Mouse (Mus musculus) embryonic fibroblast, embryonic 13.5 days (primary cell): ENCODE results near the gene Pde10a.

Experiments
- CTCF ChIP-seq: IDR thresholded peaks from 2 replicates; pipeline ENCODE4 v1.5.1; 2011; ENCODE audit warnings: mild to moderate bottlenecking, control low read depth, low read length, moderate library complexity, borderline replicate concordance; ENCODE audit not compliant: insufficient read depth
- POLR2A ChIP-seq: IDR thresholded peaks from 2 replicates; pipeline ENCODE4 v1.6.1; 2011; ENCODE audit warnings: low read depth, mild to moderate bottlenecking, control low read depth, low read length, moderate library complexity

GRCm38 (mm10) chr17:8602976-8603375, 77.8 kb downstream of the Pde10a start:
- TF ChIP-seq CTCF (no peak), POLR2A (no peak)
